Mouse (Mus musculus) gastrocnemius, postnatal 36 days (tissue): Measurements from ENCODE around the gene Haspin. TPM values are rescaled to one million over a fixed set of nuclear protein-coding genes. Genes with fewer than 3 reads are reported as not detected.
A peak's percentile ranks its signal among the peaks of the same experiment; 100 is the strongest.

ENCODE experiments used
- DNase-seq, 2 experiments: peaks; one replicate each; pipeline ENCODE4 v3.0.0; 2022
- intact Hi-C: fragments of 180-260 bp; cut with DNase I; formaldehyde crosslinking; loops from one replicate; pipeline ENCODE4 v1.15.1; 2025
- long read RNA-seq, 2 experiments: library from polyadenylated mRNA; stranded (forward); transcript quantifications; one replicate each; pipeline ENCODE4 v2.0.0; 2021
- total RNA-seq, 2 experiments: library from RNA; stranded (reverse); gene quantifications; 2 replicates each; pipeline ENCODE4 v1.2.3; 2021

The Haspin gene
- under 1 TPM; 0.15 to 0.18 TPM for total RNA-seq
- long read RNA-seq, experiment 1, partial matches to known transcripts, result 0 of 1 reads
- long read RNA-seq, experiment 1, other reads (novel, unspliced or antisense), result 0 of 1 reads
- long read RNA-seq, experiment 2, result 0 reads

- DNase-seq, result peak; percentile 85 to 86
- intact Hi-C loops, result loop anchor here (2.0 kb wide), 2 partner anchors 23 to 31 kb away; partner anchors contain the start of gene P2rx5
These were observed at the start of gene Haspin for GRCm38 (mm10) chr11:73137591-73138501. TSS of gene Haspin (minus strand) at chr11:73138294.

GRCm38 (mm10) chr11:73187231-73187630 lies 49.1 kb upstream of the Haspin start:
- no peak for DNase-seq
- intact Hi-C loops, result no loop called here

- no peak for DNase-seq
- intact Hi-C loops, result no loop called here
These were observed 48.0 kb upstream of the Haspin start for GRCm38 (mm10) chr11:73185872-73186615.

GRCm38 (mm10) chr11:73177895-73178294 lies 39.8 kb upstream of the Haspin start:
- DNase-seq, result no peak
- intact Hi-C loops, result no loop called here

GRCm38 (mm10) chr11:73177509-73177875 lies 39.4 kb upstream of the Haspin start:
- peak; percentile 70 to 74 for DNase-seq
- intact Hi-C loops, result no loop called here

GRCm38 (mm10) chr11:73176608-73177508 lies 38.8 kb upstream of the Haspin start, which contains the start of the genes Emc6 and Tax1bp3:
TSS of gene Emc6 (minus strand) at chr11:73177037.
TSS of gene Tax1bp3 (plus strand) at chr11:73177083.
- intact Hi-C loops, result no loop called here
- peak; percentile 89 to 95 for DNase-seq

- intact Hi-C loops, result no loop called here
- peak in 1 of 2 experiments; percentile 37 for DNase-seq
These were observed 38.1 kb upstream of the Haspin start for GRCm38 (mm10) chr11:73176186-73176585.

GRCm38 (mm10) chr11:73175612-73176011 lies 37.5 kb upstream of the Haspin start:
- no peak for DNase-seq
- intact Hi-C loops, result no loop called here

- intact Hi-C loops, result no loop called here
- DNase-seq, result peak in 1 of 2 experiments; percentile 34
These were observed 34.1 kb upstream of the Haspin start for GRCm38 (mm10) chr11:73172186-73172585.

GRCm38 (mm10) chr11:73169231-73169630 lies 31.1 kb upstream of the Haspin start:
- DNase-seq, result peak in 1 of 2 experiments; percentile 38
- intact Hi-C loops, result loop anchor here (2.0 kb wide), 1 partner anchor 30 kb away; the partner anchor contains the start of gene Haspin

GRCm38 (mm10) chr11:73168576-73168975 lies 30.5 kb upstream of the Haspin start:
- intact Hi-C loops, result loop anchor here (2.0 kb wide), 1 partner anchor 30 kb away; the partner anchor contains the start of gene Haspin
- DNase-seq, result no peak

- DNase-seq, result no peak
- intact Hi-C loops, result loop anchor here (2.0 kb wide), 1 partner anchor 29 kb away; the partner anchor contains the start of gene Haspin
These were observed 30.0 kb upstream of the Haspin start for GRCm38 (mm10) chr11:73168071-73168470.

- intact Hi-C loops, result no loop called here
- DNase-seq, result no peak
These were observed 24.2 kb upstream of the Haspin start for GRCm38 (mm10) chr11:73162284-73162683.

GRCm38 (mm10) chr11:73161616-73162015 lies 23.5 kb upstream of the Haspin start:
- intact Hi-C loops, result loop anchor here (2.0 kb wide), 1 partner anchor 23 kb away; the partner anchor contains the start of gene Haspin
- no peak for DNase-seq

GRCm38 (mm10) chr11:73160811-73161200 lies 22.7 kb upstream of the Haspin start:
- intact Hi-C loops, result loop anchor here (2.0 kb wide), 1 partner anchor 22 kb away; the partner anchor contains the start of gene Haspin
- peak; percentile 50 to 53 for DNase-seq

- DNase-seq, result peak; percentile 36 to 49
- intact Hi-C loops, result loop anchor here (2.0 kb wide), 1 partner anchor 21 kb away; the partner anchor contains the start of gene Haspin
These were observed 22.1 kb upstream of the Haspin start, which contains the start of gene P2rx5 for GRCm38 (mm10) chr11:73159957-73160810. TSS of gene P2rx5 (plus strand) at chr11:73160421.

GRCm38 (mm10) chr11:73155071-73155470 lies 17.0 kb upstream of the Haspin start:
- DNase-seq, result no peak
- intact Hi-C loops, result no loop called here

GRCm38 (mm10) chr11:73148209-73148608 lies 10.1 kb upstream of the Haspin start:
- no peak for DNase-seq
- intact Hi-C loops, result no loop called here
